Mouse (Mus musculus): Measurements from ENCODE around the gene Ccr7. TPM values are rescaled to one million over a fixed set of nuclear protein-coding genes. Genes with fewer than 3 reads are reported as not detected.

Gene Ccr7
- polyA plus RNA-seq, 1 experiment = 0.07 TPM

DNA sequence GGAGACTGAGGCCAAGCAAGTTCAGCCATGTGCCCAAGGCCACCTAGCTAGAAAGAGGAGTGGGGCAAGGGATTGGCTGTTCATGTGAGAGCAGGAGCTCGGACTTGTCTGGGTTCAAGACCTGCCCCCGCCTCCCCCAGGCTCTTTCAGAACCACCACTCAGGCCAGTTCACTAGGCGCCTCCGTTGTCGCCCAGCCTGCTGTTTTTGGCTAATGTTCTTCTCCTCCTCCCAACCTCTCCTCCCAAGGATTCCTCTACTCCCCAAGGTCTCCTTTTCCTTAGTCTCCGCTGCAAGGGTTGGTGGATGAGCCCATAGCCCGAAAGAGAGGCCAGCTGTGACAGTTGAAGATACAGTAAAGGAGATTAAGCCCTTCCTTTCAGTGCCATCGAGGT lies 19.8 kb downstream of the Ccr7 start:
- DNase-seq (ENCODE audit: low read depth) = no peak
- TF ChIP-seq CTCF (IDR thresholded peaks at IDR 0.05; ENCODE audit: borderline replicate concordance, extremely low read depth, insufficient read depth, insufficient read length) (no peak), POLR2A (IDR thresholded peaks at IDR 0.05; ENCODE audit: borderline replicate concordance, extremely low read depth, insufficient read depth, insufficient read length, poor library complexity, severe bottlenecking) (no peak)

DNA sequence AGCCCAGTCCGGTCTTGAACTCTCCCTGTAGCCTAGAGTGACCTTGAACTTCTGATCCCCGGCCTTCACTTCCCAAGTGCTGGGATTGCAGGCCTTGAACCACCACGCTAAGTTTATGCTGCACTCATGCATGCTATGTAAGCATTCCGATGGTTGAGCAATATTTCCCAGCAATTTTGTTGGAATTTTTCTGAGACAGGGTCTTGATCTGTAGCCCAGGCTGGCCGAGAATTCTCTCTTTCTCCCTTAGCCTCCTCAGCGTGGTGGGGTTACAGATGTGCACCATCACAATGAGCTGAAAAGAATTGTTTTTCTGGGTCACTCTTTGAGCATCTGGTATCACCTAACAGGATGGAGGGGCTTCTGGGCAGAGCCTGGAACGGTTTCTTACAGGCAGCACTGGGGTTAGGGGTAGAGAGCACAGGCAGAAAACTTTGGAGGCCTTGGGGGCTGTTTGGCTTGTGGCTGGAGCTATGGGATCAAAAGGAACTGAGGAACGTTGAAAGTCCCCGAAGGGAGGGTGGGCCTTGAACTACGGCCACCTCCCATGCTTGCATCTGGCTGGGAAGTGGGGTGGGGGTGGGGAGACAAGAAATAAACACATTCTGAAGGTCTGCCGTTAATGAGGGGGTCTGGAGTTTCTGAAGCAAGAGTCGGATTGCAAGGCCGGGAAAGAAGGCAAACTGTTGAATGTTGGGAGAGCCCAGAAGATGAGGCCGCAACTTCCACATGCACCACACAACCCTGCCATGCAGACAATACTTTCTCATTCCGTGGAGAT lies 20.4 kb downstream of the Ccr7 start:
- peak; percentile 7 for DNase-seq (ENCODE audit: low read depth)
- no peak for TF ChIP-seq POLR2A (IDR thresholded peaks at IDR 0.05; ENCODE audit: borderline replicate concordance, extremely low read depth, insufficient read depth, insufficient read length, poor library complexity, severe bottlenecking)
- TF ChIP-seq CTCF (IDR thresholded peaks at IDR 0.05; ENCODE audit: borderline replicate concordance, extremely low read depth, insufficient read depth, insufficient read length) = no peak

DNA sequence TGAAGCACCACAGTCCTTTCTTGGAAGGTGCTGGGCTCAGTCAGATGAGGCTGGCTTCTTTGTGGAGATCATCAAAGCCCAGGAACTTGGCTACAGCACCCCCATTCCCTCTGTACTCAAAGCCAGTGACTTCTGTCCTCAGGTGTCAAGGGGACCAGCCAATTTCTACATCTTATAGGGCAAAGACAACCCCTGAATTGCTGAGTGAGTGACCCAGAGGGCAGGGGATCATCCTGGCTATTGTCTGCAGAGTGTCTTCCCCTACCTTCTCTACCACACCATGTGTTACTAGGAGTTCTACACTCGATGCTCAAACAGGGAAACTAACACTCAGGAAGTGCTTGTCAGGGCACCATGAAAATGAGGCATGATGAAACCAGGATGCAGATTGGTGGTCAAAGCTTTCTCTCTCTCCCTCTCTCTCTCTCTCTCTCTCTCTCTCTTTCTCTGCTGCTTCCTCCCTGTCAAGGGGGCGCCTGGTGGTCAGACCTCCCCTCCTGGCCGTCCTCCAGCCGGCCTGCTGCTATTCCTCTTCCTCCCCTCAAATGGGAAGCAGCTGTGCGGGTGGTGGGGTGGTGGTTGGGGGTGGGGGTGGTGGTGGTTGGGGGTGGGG lies 21.5 kb downstream of the Ccr7 start:
- no peak for DNase-seq (ENCODE audit: low read depth)
- TF ChIP-seq CTCF (IDR thresholded peaks at IDR 0.05; ENCODE audit: borderline replicate concordance, extremely low read depth, insufficient read depth, insufficient read length) (no peak), POLR2A (IDR thresholded peaks at IDR 0.05; ENCODE audit: borderline replicate concordance, extremely low read depth, insufficient read depth, insufficient read length, poor library complexity, severe bottlenecking) (no peak)

DNA sequence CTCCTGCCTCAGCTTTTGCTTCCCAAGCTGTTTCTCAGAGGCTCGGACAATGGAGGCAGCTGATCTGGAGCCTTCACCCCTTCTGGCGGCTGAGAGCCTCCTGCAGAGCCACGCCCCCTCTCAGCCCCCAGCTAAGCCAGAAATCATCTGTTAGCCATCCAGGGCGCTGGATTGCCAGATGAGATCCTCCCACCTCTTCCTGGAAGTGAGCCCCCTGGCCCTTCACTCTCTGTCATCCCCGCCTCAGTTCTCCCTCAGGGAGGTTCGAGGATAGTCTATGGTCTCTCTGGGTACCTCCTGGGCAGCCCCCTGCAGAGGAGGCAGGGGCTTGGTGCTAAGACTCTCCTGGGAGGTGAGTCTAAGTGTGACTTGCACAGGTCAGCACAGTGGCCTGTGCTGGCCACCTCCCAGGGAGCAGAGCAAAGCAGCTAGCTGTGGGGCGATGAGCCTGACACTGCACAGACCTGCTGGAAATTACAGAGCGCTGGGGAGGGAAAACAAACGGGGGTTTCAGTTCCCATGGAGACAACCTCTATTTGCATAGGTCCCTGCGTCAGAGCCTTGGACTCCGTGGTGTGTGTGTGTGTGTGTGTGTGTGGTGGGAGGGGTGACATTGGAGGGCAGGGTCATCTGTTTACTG lies 22.7 kb downstream of the Ccr7 start:
- DNase-seq (ENCODE audit: low read depth) = peak; percentile 85
- TF ChIP-seq POLR2A (IDR thresholded peaks at IDR 0.05; ENCODE audit: borderline replicate concordance, extremely low read depth, insufficient read depth, insufficient read length, poor library complexity, severe bottlenecking) (no peak), CTCF (IDR thresholded peaks at IDR 0.05; ENCODE audit: borderline replicate concordance, extremely low read depth, insufficient read depth, insufficient read length) (no peak)

DNA sequence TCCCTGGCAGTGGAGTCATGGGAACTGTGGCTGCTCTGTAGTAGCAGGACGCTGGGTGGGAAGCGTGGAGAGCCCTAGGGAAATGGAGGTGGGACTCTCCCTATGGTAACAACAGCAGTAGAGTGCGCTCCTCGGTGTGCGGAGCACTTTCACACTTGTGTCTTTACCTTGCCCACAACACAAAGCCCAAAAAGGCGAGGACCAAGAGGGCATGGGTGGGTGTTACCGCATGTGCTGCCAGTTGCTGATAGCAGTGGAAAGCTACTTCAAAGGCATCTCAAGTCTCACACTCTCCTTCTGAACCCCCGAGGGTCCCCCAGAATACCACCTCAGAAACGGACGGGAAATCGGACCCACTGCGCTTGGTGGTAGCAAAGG lies 23.4 kb downstream of the Ccr7 start:
- TF ChIP-seq CTCF (IDR thresholded peaks at IDR 0.05; ENCODE audit: borderline replicate concordance, extremely low read depth, insufficient read depth, insufficient read length) = no peak
- no peak for TF ChIP-seq POLR2A (IDR thresholded peaks at IDR 0.05; ENCODE audit: borderline replicate concordance, extremely low read depth, insufficient read depth, insufficient read length, poor library complexity, severe bottlenecking)
- no peak for DNase-seq (ENCODE audit: low read depth)

DNA sequence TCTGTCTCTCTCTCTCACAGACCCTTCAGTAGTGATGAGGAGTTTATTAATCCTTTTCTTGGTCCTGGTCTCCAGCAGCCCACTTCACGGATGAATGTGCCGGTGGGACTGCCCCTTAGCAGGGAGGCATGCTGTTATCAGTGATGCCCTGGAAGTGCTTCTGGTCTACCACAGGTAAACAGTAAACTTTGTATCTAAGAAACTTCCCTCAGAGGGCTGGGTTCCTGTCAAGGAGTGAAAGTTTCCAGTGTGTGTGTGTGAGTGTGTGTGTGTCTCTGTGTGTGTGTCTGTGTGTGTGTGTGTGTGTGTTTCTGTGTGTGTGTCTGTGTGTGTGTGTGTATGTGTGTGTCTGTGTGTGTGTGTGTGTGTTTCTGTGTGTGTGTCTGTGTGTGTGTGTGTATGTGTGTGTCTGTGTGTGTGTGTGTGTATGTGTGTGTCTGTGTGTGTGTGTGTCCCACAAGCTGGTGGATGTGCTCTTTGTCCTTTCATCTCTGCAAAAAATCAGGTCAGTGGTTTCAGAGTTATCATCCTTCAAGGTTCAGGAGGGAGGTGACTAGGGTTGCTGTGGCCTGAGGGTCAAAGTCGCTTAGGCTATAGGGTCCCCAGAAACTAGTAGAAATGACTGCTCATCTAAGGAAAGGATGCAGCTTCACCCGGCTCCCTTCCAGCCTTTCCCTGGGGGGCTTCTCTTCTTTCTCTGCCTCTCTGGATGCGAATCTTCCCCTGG lies 24.0 kb downstream of the Ccr7 start:
- DNase-seq (ENCODE audit: low read depth) = no peak
- TF ChIP-seq CTCF (IDR thresholded peaks at IDR 0.05; ENCODE audit: borderline replicate concordance, extremely low read depth, insufficient read depth, insufficient read length) (no peak), POLR2A (IDR thresholded peaks at IDR 0.05; ENCODE audit: borderline replicate concordance, extremely low read depth, insufficient read depth, insufficient read length, poor library complexity, severe bottlenecking) (no peak)

DNA sequence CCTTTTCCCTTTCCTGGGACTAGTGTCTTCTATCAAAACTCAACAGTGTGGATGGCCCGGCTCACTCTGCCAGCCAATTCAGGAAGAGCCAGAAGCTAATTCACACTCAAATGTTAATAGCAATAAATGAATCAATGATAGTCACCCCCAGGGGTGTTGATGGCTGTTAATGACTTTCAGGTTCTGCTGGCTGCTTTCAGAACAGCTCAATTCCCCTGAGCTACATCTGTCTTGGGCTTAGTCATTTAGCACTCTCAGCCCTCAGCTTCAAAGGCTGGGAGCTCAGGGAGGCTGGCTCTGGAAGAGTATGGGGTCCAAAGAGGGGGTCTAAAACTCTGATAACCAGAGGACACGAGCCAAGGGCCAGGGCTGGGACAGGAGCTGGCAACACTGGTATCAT lies 25.6 kb downstream of the Ccr7 start:
- peak; percentile 49 for DNase-seq (ENCODE audit: low read depth)
- TF ChIP-seq CTCF (IDR thresholded peaks at IDR 0.05; ENCODE audit: borderline replicate concordance, extremely low read depth, insufficient read depth, insufficient read length) (no peak), POLR2A (IDR thresholded peaks at IDR 0.05; ENCODE audit: borderline replicate concordance, extremely low read depth, insufficient read depth, insufficient read length, poor library complexity, severe bottlenecking) (no peak)

DNA sequence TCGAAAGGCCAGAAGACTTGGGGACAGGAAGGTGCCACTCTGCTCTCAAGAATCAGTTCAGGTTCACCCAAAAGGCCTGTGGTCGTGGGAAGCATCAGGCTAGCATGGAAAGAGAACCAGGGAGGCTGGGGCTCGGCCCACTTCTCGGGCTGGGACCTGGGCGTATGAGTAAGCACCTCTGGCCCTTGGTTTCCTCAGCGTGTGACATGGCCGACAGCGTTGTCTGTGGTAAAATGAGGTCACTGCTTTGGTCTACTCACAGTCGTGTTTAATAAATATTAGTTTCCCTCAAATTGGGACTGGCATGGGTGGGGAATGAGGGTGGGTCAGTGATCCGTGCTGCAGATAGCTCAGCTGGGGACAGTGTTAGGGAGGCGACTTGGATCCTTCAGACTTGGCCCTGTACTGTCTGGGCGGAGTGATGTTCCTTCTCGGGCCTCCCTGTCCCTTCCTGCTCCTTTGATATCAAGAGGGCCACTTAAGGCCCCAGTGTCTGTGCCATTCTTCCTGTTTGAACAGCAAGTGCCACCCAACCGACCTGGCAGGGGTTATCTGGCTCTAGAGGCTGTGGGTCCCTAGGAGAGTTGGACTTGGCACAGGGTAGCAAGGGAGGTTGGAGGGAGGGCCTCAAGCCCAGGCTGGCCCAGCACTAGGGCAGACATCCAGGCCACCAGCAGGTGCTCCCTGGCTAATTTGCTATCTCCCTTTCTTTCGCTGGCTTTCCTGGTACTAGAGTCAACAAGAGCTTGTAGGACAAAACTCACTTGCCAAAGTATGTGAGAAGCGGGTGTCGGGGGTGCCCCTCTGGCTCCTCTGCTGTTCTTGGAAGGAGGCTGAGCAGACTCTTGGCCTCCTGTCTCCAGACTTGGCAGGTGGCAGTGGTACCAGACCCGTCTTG lies 26.8 kb downstream of the Ccr7 start:
- no peak for DNase-seq (ENCODE audit: low read depth)
- no peak for TF ChIP-seq CTCF (IDR thresholded peaks at IDR 0.05; ENCODE audit: borderline replicate concordance, extremely low read depth, insufficient read depth, insufficient read length)
- no peak for TF ChIP-seq POLR2A (IDR thresholded peaks at IDR 0.05; ENCODE audit: borderline replicate concordance, extremely low read depth, insufficient read depth, insufficient read length, poor library complexity, severe bottlenecking)

DNA sequence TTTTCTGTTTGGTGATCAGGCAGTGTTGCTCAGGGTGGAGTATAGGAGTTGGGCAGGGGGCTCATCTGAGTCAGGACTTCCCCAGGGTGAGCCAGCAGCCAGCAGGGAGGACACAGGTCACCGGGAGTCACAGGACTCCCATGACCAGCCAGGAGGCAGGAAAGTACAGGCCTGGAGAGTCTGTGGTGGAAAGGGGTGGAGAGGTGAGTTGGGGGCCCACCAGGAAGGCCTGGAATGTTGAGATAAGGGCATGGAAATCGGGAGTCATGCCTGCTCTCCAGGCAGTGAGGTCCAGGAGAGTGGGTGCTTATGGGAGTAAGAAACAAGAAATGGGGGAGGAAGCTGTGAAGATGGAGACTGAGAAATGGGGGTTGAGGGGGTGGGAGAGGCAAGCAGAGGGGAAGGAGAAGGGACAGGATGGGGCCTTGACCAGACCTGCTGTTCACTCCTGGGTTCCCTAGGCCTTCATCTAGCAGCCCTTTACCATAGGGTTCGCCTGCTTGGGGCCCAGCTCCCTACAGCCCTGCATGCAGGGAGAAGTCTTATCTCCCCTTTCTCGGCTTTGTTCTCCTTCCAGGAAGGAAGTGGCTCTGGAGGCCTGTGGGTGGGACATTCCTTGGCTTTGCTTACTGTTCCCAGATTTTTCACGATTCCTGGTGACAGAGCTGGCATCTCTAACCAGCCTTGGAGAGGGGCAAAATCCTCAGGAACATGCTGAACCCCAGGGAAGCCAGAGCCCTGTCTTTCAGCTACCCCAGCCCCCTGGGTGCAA lies 28.2 kb downstream of the Ccr7 start:
- TF ChIP-seq CTCF (IDR thresholded peaks at IDR 0.05; ENCODE audit: borderline replicate concordance, extremely low read depth, insufficient read depth, insufficient read length) (no peak), POLR2A (IDR thresholded peaks at IDR 0.05; ENCODE audit: borderline replicate concordance, extremely low read depth, insufficient read depth, insufficient read length, poor library complexity, severe bottlenecking) (no peak)
- no peak for DNase-seq (ENCODE audit: low read depth)

DNA sequence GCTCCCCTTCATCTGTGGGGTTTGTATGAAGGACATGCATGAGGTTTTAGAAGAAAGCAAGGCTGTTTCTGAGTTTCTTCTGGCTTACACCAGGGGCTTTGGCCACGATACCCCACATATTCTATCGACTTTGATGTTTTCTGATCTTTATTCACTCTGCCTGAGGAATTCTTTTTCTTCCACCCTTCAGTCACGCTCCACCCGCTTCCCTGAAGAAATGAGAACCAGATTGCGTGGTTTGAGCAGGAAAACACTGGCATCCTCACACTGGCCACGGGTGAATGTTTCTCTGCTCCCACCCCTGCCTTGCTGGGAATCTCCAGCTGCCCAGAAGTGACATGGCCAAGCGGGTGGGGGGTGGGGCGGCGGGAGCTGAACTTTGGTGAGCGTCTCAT lies 30.2 kb downstream of the Ccr7 start:
- TF ChIP-seq CTCF (IDR thresholded peaks at IDR 0.05; ENCODE audit: borderline replicate concordance, extremely low read depth, insufficient read depth, insufficient read length) (no peak), POLR2A (IDR thresholded peaks at IDR 0.05; ENCODE audit: borderline replicate concordance, extremely low read depth, insufficient read depth, insufficient read length, poor library complexity, severe bottlenecking) (no peak)
- no peak for DNase-seq (ENCODE audit: low read depth)
